Mouse (Mus musculus) right cerebral cortex, adult 18-20 months (tissue): ENCODE data around the gene Rgl1.

Source experiments
- DNase-seq: peaks from one replicate; pipeline ENCODE4 v3.0.0; 2022; ENCODE audit warnings: mixed read lengths

Rgl1 gene

GRCm38 (mm10) chr1:152612535-152613157 lies 153.5 kb downstream of the Rgl1 start:
- DNase-seq = no peak

GRCm38 (mm10) chr1:152609547-152609946 lies 156.6 kb downstream of the Rgl1 start:
- no peak for DNase-seq

- DNase-seq = no peak
These were observed 157.1 kb downstream of the Rgl1 start for GRCm38 (mm10) chr1:152609006-152609405.

- no peak for DNase-seq
These were observed 158.4 kb downstream of the Rgl1 start for GRCm38 (mm10) chr1:152607765-152608164.

GRCm38 (mm10) chr1:152606727-152607126 lies 159.4 kb downstream of the Rgl1 start:
- DNase-seq = no peak

- DNase-seq = no peak
These were observed 160.1 kb downstream of the Rgl1 start for GRCm38 (mm10) chr1:152605895-152606625.

- DNase-seq = no peak
These were observed 162.0 kb downstream of the Rgl1 start for GRCm38 (mm10) chr1:152604147-152604546.

- no peak for DNase-seq
These were observed 162.5 kb downstream of the Rgl1 start for GRCm38 (mm10) chr1:152603628-152604027.

GRCm38 (mm10) chr1:152600494-152600893 lies 165.7 kb downstream of the Rgl1 start:
- DNase-seq = no peak

- no peak for DNase-seq
These were observed 166.8 kb downstream of the Rgl1 start for GRCm38 (mm10) chr1:152599347-152599746.

- DNase-seq = no peak
These were observed 171.5 kb downstream of the Rgl1 start for GRCm38 (mm10) chr1:152594690-152595089.

- DNase-seq = peak; percentile 48
These were observed 172.2 kb downstream of the Rgl1 start for GRCm38 (mm10) chr1:152593831-152594549.

GRCm38 (mm10) chr1:152593382-152593781 lies 172.8 kb downstream of the Rgl1 start:
- no peak for DNase-seq

- DNase-seq = no peak
These were observed 173.5 kb downstream of the Rgl1 start for GRCm38 (mm10) chr1:152592609-152593008.

GRCm38 (mm10) chr1:152591746-152592498 lies 174.2 kb downstream of the Rgl1 start:
- no peak for DNase-seq

- DNase-seq = no peak
These were observed 175.8 kb downstream of the Rgl1 start for GRCm38 (mm10) chr1:152590321-152590720.

GRCm38 (mm10) chr1:152589331-152589935 lies 176.7 kb downstream of the Rgl1 start:
- DNase-seq = no peak

GRCm38 (mm10) chr1:152587431-152587830 lies 178.7 kb downstream of the Rgl1 start:
- DNase-seq = no peak

GRCm38 (mm10) chr1:152585385-152585984 lies 180.7 kb downstream of the Rgl1 start:
- no peak for DNase-seq

GRCm38 (mm10) chr1:152584933-152585332 lies 181.2 kb downstream of the Rgl1 start:
- no peak for DNase-seq

GRCm38 (mm10) chr1:152581127-152581905 lies 184.8 kb downstream of the Rgl1 start:
- DNase-seq = peak; percentile 33
